Mouse (Mus musculus): ENCODE results near the gene Mmp17. TPM values are rescaled to one million over a fixed set of nuclear protein-coding genes. Genes with fewer than 3 reads are reported as not detected.

Gene Mmp17
- total RNA-seq (2021) (1 to 10 TPM; 1.0 to 1.4 TPM), polyA plus RNA-seq (2012; rRNA removed) (1.4 and 1.5 TPM in 2 replicates)
- long read RNA-seq, full-length matches to known transcripts, result 2 of 2 reads
- long read RNA-seq, partial matches to known transcripts, result 0 of 2 reads
- long read RNA-seq, other reads (novel, unspliced or antisense), result 0 of 2 reads

- intact Hi-C loops (cut with DNase I), result loop anchor here (2.0 kb wide), 1 partner anchor 327 kb away; no protein-coding TSS in a partner anchor
These were observed at the start of gene Mmp17 for GRCm38 (mm10) chr5:129583761-129584582. Mmp17 (plus strand) TSS chr5:129584169.

GRCm38 (mm10) chr5:129534500-129534899 lies 49.5 kb upstream of the Mmp17 start:
- intact Hi-C loops (cut with DNase I), result no loop called here
- H3K4me3 ChIP-seq, result no peak overlapping the region

More at GRCm38 (mm10) chr5:129583761-129584582, at the start of gene Mmp17:
- Histone ChIP-seq H3K27ac (peak within 1 kb of the TSS; percentile 54), H3K27me3 (ENCODE audit: control insufficient read depth, insufficient read depth, low read length) (0 out of 2 replicates have a peak, but pooled peaks cover 2% of the 10 kb centered on the region), H3K79me2 (replicated peaks; ENCODE audit: control insufficient read depth, insufficient read depth, low read length) (no peaks in the 10 kb centered on the region), H3K4me3 (peak within 1 kb of the TSS; percentile 92), H3K9ac (ENCODE audit: low read depth, low read length) (peak within 1 kb of the TSS; percentile 66), H3K36me3 (ENCODE audit: control insufficient read depth, insufficient read depth, low read length) (no peaks in the 10 kb centered on the region), H3K4me1 (ENCODE audit: control insufficient read depth, insufficient read depth, low read length) (peaks cover 1% of the 10 kb centered on the region; the same call in 1 of the 2 replicates)
- peak; percentile 83 for TF ChIP-seq CTCF (IDR thresholded peaks at IDR 0.05)
- TF ChIP-seq EP300 (IDR thresholded peaks at IDR 0.05; ENCODE audit: insufficient read depth, low read depth, low read length), result 0 out of 2 replicates have a peak, but pooled peaks have one; percentile 17
- no peak for TF ChIP-seq POLR2A (IDR thresholded peaks at IDR 0.05; ENCODE audit: insufficient read depth, low read depth, low read length)
- peak; percentile 91 to 92 for DNase-seq
- under 1% methylated on average over 80 of the region's 80 CpGs for WGBS

GRCm38 (mm10) chr5:129535021-129535420 lies 48.9 kb upstream of the Mmp17 start:
- Histone ChIP-seq H3K36me3 (ENCODE audit: control insufficient read depth, insufficient read depth, low read length) (peaks cover 6% of the 10 kb centered on the region), H3K9ac (ENCODE audit: low read depth, low read length) (no peak overlapping the region), H3K79me2 (replicated peaks; ENCODE audit: control insufficient read depth, insufficient read depth, low read length) (no peaks in the 10 kb centered on the region; the same call in 1 of the 2 replicates), H3K4me3 (no peak overlapping the region), H3K27ac (peak overlapping the region; percentile 74), H3K27me3 (ENCODE audit: control insufficient read depth, insufficient read depth, low read length) (no peaks in the 10 kb centered on the region), H3K4me1 (ENCODE audit: control insufficient read depth, insufficient read depth, low read length) (peaks cover 11% of the 10 kb centered on the region)
- intact Hi-C loops (cut with DNase I), result no loop called here
- DNase-seq, result no peak
- TF ChIP-seq CTCF (IDR thresholded peaks at IDR 0.05) (no peak), EP300 (IDR thresholded peaks at IDR 0.05; ENCODE audit: insufficient read depth, low read depth, low read length) (no peak), POLR2A (IDR thresholded peaks at IDR 0.05; ENCODE audit: insufficient read depth, low read depth, low read length) (no peak)
- WGBS, result 89% methylated on average over 2 of the region's 2 CpGs

More at GRCm38 (mm10) chr5:129534500-129534899, 49.5 kb upstream of the Mmp17 start:
- WGBS, result 42% methylated on average over 2 of the region's 2 CpGs
- no peak for TF ChIP-seq CTCF (IDR thresholded peaks at IDR 0.05)
- TF ChIP-seq POLR2A (IDR thresholded peaks at IDR 0.05; ENCODE audit: insufficient read depth, low read depth, low read length), result peak; percentile 61; the same call in 1 of the 2 replicates
- peak; percentile 99 for TF ChIP-seq EP300 (IDR thresholded peaks at IDR 0.05; ENCODE audit: insufficient read depth, low read depth, low read length)
- H3K4me1 ChIP-seq (ENCODE audit: control insufficient read depth, insufficient read depth, low read length), result peaks cover 11% of the 10 kb centered on the region
- H3K27me3 ChIP-seq (ENCODE audit: control insufficient read depth, insufficient read depth, low read length), result no peaks in the 10 kb centered on the region
- H3K36me3 ChIP-seq (ENCODE audit: control insufficient read depth, insufficient read depth, low read length), result peaks cover 8% of the 10 kb centered on the region
- H3K9ac ChIP-seq (ENCODE audit: low read depth, low read length), result no peak overlapping the region
- peak overlapping the region; percentile 78 for H3K27ac ChIP-seq
- peaks cover 2% of the 10 kb centered on the region; the same call in 1 of the 2 replicates for H3K79me2 ChIP-seq (replicated peaks; ENCODE audit: control insufficient read depth, insufficient read depth, low read length)
- DNase-seq, result peak; percentile 35 to 72

DNA sequence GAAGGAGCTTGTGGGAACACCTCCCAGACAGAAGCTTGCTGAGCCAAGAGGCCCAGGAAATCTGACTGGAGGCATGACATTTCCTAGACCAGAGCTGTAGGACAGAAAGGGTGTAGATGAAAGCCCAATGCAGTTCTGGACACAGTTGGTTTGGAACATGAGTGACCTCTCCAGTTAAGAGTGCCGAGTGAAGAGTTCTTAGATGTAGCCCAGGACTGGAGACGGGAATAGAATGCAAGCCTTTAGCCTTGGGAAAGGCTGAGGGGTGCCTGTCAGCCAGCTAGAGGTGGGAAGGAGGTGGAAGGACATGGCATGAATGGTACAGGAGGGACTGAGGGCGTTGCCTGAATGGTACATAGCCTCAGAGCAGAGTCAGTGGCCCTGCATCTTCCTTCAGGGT lies 48.5 kb upstream of the Mmp17 start:
- Histone ChIP-seq H3K9ac (ENCODE audit: low read depth, low read length) (no peak overlapping the region), H3K27me3 (ENCODE audit: control insufficient read depth, insufficient read depth, low read length) (no peaks in the 10 kb centered on the region), H3K4me1 (ENCODE audit: control insufficient read depth, insufficient read depth, low read length) (peaks cover 11% of the 10 kb centered on the region), H3K79me2 (replicated peaks; ENCODE audit: control insufficient read depth, insufficient read depth, low read length) (no peaks in the 10 kb centered on the region; the same call in 1 of the 2 replicates), H3K4me3 (no peak overlapping the region), H3K27ac (peak overlapping the region; percentile 74), H3K36me3 (ENCODE audit: control insufficient read depth, insufficient read depth, low read length) (peaks cover 6% of the 10 kb centered on the region)
- intact Hi-C loops (cut with DNase I), result no loop called here
- no peak for TF ChIP-seq POLR2A (IDR thresholded peaks at IDR 0.05; ENCODE audit: insufficient read depth, low read depth, low read length)
- no peak for TF ChIP-seq EP300 (IDR thresholded peaks at IDR 0.05; ENCODE audit: insufficient read depth, low read depth, low read length)
- no peak for TF ChIP-seq CTCF (IDR thresholded peaks at IDR 0.05)
- DNase-seq, result peak in 1 of 2 experiments; percentile 18
- 71% methylated on average over 3 of the region's 3 CpGs for WGBS

DNA sequence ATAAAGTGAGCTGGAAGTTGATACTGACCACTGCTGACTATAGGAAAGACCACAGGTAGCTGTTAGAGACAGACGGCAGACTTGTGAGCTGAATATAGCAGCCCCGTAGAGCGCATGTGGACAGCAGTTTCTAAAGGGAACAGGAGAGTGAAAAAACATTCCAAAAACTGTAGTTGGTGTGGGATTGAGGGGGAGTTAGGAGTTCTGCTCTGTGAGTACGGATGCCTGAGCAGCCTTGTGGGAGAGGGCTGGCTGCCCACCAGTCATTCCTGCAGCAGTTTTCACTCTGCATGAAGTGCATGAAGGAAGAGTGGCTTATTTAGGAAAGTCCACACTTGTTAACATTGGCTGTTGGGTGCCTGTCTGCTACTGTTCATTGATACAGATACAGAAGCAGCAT lies 45.1 kb upstream of the Mmp17 start:
- 92% methylated on average over 4 of the region's 4 CpGs for WGBS
- H3K36me3 ChIP-seq (ENCODE audit: control insufficient read depth, insufficient read depth, low read length), result peaks cover 5% of the 10 kb centered on the region

More for the DNA sequence above, 45.1 kb upstream of the Mmp17 start:
- intact Hi-C loops (cut with DNase I), result no loop called here
- no peak for DNase-seq
- H3K27me3 ChIP-seq (ENCODE audit: control insufficient read depth, insufficient read depth, low read length), result no peaks in the 10 kb centered on the region
- H3K4me3 ChIP-seq, result no peak overlapping the region
- TF ChIP-seq EP300 (IDR thresholded peaks at IDR 0.05; ENCODE audit: insufficient read depth, low read depth, low read length) (no peak), CTCF (IDR thresholded peaks at IDR 0.05) (no peak), POLR2A (IDR thresholded peaks at IDR 0.05; ENCODE audit: insufficient read depth, low read depth, low read length) (no peak)
- H3K9ac ChIP-seq (ENCODE audit: low read depth, low read length), result no peak overlapping the region
- no peaks in the 10 kb centered on the region for H3K79me2 ChIP-seq (replicated peaks; ENCODE audit: control insufficient read depth, insufficient read depth, low read length)
- H3K27ac ChIP-seq, result no peak overlapping the region
- peaks cover 8% of the 10 kb centered on the region for H3K4me1 ChIP-seq (ENCODE audit: control insufficient read depth, insufficient read depth, low read length)
